Mouse (Mus musculus): ENCODE results near the gene Ptpn11. TPM values are rescaled to one million over a fixed set of nuclear protein-coding genes. Genes with fewer than 3 reads are reported as not detected.

Gene Ptpn11
- total RNA-seq, 1 experiment from 2014 or later, result 92.7 TPM

DNA sequence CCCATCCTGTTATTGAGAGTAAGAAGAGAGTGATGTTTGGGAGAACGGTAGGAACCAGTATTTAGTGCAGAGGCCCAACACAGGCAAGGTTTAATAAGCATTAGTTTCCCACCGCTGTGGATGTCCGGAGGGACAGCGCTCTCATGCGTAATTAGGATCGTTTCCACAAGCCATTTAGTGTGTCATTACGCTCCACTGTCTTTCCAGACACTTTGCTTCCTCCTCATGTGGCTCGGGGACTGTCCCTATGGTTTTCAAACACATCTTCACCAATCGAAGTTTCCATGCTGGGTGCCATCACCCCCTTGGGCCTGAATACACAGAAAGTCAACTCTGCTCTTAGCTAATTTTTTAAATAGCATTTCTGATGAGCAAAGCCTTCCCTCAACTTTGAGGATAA, 7.9 kb downstream of the Ptpn11 start:
- DNase-seq, result no peak

DNA sequence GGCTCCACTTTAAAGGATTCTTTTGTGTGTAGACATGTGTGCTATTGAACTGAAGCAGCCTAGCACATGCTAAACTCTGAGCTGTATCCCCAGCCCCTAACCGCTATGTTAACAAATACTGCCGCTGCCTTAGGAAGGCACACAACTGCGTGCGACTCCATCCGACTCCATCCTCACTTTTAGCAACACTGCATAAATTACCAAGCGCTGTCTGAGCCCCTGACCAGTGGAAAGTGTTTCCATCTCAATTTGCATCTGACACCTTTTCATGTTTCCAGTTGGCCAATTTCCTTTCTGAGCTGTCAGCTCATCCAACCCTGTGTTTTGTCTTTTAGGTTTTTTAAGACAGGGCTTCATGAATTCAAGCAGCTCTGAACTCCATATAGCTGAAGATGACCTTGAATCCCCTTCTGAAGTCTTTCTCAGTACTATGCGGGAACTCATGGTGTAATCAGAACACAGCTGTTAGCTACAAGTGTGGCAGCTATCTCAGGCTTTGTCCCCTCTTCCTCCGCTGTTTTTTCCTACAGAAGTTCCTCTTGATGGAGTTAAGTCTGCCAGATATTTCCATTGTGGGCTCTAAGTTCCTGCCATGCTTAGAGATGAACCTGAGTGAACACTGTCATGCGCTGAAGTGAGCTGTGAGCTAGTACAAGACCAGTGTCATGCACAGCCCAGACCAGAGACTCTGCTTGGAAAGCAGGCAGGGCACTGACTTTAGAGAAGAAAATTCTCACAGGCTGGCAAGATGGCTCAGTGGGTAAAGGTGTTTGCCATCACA, 11.9 kb downstream of the Ptpn11 start:
- DNase-seq, result no peak

DNA sequence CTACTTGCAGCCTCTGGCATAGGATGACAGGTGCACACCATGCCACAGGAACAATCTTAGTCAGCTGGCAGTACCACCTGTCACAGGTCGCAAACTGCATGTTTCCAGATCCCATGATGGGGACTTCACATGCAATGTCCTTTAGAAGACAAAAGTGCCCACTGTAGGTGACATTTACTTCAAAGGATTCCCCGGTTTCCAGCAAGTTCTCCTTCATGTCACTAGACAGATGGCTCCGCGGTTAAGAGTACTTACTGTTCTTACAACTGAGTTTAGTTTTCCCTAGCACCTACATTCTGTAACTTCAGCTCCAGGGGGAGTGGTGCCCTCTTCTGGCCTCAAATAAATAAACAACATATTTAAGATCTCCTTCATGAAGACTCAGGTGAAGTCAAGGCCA, 18.4 kb downstream of the Ptpn11 start:
- no peak for DNase-seq

DNA sequence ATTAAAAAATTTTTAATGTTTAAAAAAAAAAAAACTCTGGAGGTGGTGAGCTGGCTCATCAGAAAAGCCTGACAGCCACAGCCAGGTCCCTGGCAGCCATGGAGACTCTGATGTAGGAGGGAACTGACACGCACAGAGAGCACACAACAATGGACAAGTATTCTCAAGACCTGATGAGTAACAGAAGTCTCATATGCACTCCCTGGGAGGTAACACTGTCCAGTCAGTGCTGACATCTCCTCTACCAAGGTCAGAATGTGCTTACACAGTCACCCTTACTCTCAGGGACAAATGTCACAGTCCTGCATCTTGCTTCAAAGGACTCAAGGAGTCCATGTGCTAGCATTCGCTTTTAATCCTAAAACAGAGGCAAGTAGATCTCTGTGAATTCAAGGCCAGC, 21.6 kb downstream of the Ptpn11 start:
- no peak for DNase-seq

DNA sequence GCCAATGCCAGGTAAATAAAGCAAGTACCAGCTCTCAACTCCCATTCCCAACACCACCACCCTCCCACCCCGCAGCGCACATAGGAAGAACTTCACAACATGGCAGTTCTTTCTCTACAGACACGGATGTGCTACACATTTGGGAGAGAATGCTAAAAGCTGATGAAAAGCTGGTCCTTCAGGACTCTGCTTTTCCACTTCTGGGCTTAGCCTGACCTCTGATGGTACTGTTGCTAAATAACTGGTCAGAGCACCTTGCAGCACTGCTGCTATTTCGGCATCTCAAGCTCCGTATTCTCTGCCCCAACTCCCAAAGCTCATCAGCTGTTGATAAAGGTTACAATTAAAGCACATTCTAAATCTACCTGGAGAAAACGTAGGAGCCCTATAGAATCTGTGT, 24.3 kb downstream of the Ptpn11 start:
- no peak for DNase-seq

DNA sequence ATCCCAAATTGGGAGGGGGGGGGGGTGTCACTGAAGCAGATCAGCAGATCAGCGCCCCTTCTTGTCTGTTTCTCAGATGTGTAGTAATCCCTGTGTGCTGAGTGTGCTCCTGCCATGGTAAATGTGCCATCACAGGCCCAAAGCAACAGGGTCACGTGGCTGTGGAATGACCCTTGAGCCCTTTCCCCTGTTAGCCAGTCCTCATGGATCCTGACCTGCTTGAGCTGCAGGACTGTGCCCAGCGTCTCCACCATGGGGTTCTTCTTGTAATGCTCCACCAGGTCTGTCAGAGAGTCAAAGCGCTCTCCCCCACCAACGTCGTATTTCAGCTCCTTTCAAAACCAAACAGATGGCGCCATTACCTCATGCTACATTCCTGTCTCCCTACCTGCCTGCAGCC, 28.3 kb downstream of the Ptpn11 start:
- no peak for DNase-seq

DNA sequence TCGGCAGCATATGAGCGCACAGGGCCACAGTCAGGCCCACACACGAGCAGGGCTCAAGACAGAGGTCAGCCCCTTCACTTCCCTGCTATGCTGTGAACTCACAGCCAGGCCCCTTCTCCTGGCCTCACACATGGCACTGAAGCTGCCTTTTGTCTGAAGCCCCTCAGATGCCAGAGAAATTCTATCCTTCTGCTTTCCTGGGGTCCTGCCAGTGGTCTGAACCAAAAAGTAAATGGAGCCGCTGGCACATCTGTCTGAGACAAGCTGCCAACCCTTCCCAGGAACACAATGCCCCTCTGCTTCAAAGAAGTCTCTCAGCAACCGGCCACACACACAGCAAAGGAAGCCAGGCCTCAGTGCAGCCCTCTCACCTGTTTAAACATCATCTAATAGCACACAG, 28.9 kb downstream of the Ptpn11 start:
- no peak for DNase-seq

DNA sequence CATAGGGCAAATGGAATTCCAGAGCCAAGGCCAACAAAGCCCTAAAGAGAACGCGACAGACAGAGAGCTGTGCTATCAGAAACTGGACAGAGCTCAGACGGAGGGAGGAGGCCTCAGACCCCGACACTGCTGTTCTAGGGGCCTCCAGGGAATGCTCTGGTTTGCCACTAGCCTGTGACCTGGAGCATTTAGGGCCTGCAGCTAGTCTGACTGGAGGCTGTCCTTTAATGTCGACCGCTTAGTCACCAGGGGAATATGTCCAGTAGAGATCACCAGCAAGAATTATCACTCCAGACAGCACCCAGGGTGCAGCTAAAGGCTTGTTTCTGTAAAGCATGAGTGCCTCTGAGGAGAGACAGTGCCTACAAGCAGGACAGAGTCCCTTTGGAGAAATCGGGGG, 32.2 kb downstream of the Ptpn11 start:
- no peak for DNase-seq

DNA sequence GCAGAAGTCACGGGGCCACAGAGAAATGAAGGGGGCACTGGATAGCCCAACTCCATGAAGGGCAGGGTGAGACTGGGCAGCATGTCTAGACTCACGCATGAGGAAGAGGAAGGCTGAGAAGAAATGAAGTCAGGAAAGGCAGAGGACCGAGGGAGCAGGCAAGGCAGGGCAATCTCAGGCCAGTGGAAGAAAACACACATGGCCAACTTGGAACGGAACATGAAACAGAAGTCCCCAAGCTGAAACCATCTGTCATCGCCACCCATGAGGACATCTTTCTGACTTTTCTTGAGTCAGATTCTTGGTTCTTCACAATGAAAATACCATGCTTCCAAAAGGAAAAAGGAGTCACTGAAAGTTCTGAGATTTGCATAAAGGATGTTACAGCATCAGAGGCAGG, 33.7 kb downstream of the Ptpn11 start:
- no peak for DNase-seq

DNA sequence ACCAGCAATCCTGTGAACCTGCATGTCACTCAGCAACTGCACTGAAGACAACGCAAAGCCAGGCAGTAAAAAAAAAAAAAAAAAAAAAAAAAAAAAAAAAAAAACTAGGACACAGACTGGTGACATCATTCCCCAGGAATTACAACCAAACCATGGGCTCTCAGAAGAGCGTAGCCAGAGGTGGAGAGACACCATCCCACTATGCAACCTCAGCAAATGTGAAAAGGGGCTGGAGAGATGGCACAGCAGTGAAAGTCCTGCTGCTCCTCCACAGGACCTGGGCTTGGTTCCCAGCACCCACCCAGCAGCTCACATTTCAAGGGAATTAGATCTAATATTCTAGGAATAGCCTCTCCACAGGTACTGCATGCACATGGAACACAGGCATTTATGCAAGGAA, 34.2 kb downstream of the Ptpn11 start:
- DNase-seq, result no peak

DNA sequence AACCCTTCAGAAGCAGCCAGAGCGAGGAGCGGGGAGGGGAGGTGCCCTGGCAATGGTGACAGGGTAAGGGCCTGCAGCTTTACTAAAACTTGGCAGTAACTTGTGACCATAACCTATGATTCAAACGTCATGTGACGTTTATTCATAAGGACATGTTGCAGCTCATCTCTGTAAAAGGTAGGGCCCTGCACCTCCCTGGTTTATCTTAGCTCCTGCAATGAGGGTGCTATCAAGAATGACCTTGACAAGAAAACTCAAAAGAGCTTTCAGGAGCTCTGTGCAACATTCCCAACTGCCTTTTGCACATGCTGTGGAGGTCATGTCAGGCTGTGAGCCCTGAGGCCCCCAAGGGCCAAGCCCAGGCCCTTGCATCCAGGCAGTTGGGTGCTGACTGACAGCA, 35.1 kb downstream of the Ptpn11 start:
- DNase-seq, result no peak

DNA sequence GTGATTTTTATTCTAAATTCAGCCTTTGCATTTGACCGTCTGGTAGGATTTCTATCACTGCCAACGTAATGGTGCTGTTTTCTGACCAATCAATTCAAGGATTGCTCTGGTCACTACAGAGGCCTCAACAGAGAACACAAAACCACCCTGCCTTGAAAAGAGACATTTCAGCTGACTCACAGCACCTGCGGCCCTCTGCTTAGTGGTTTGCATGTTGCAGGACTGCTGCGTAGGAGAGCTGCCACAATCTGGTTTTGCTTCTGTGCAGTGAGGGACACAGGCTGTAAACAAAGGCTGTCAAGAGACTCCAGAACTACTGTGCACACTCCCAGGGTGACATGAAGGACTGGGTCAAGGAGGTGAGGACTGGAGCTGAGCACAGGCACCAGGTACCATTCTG, 40.5 kb downstream of the Ptpn11 start:
- DNase-seq, result no peak

DNA sequence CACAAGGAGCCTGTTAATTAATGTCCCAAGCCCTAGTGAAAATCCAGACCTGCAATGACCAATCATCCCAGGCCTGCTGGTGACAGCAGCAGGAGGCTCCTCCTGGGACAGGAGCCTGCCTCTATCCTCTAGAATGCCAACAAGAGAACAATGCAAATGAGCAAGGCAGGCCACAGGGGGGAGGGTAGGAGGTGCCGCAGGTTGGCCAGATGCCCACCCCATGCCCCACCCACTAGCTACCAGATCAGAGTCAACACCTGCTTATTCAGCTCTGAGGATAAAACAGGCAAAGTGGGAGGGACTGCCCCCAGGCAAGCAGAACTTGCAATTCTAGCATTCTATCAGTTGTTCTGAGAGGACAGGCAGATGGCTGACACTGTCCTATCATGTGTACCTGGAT, 42.0 kb downstream of the Ptpn11 start:
- no peak for DNase-seq

DNA sequence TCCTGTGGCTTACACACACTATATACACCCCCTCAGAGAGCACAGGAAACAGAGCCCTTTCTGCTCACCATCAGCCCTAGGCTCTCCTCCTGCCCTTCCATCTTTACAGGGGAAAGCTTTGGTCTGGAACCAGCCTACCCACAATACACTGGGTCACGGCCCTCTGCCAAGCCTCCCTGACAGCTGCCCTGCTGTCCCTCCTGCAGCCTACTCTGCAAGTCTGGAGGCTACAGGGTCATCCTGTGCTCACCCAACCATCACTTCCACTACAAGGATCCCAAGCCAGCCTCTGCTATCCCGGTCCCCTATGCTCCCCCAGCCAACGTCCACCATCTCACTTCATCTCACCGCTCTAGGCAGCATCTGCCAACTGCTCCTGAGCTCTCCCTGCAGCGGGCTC, 44.9 kb downstream of the Ptpn11 start:
- DNase-seq, result no peak

DNA sequence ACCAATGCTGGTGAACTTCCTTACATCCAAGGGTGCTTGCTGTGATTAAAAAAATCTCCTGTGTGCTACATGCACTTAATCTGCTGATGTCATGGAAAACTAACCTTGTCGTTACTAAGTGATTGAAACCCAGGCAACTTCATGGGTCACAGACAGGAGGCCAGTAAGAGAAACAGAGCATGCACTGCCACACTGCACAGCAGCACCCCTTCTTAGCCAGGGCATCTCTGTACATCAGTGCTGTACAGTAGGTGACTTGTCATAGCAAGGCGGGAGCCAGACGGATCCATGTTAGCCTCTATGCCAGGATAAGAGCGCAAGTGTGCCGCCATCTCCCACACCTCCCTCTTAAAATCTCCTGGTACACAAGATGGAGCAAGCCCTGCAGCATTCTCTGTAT, 45.6 kb downstream of the Ptpn11 start:
- no peak for DNase-seq

DNA sequence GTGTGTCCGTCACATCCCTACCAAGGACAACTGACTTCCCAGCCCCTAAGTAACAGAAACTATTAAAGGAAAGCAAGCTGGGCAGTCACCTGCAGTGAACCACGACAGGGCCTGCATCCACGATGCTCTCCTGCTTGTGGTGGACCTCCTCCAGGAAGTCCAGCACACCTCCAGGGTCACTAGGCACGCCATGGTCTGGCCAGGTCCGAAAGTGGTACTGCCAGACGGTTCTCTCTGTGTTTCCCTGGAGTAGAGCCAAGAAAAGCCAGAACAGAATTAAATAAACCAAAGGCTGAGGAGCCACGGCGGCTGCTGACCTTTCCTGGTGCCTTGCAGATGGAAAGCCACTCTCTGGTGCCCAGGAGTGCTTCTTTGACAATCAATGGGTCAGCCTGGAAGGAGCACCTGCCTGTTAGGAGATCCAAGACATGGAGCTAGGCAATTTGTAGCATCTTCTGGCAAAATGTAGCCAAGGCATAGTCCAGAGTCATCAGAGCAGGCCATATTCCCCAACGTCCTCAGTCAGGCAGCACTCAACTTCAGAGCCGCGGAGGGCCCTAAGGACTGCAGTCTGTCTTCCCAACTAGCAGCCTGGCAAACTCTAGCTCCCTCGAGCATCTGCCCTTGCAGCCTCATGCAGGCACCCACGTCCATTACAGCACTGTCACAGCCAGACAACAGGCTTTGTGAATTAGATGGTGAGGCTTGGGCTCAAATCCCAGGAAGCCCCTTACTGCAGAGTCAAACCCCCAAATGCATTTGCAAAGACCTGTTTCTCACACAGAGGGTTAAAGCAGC, 46.6 kb downstream of the Ptpn11 start:
- no peak for DNase-seq

DNA sequence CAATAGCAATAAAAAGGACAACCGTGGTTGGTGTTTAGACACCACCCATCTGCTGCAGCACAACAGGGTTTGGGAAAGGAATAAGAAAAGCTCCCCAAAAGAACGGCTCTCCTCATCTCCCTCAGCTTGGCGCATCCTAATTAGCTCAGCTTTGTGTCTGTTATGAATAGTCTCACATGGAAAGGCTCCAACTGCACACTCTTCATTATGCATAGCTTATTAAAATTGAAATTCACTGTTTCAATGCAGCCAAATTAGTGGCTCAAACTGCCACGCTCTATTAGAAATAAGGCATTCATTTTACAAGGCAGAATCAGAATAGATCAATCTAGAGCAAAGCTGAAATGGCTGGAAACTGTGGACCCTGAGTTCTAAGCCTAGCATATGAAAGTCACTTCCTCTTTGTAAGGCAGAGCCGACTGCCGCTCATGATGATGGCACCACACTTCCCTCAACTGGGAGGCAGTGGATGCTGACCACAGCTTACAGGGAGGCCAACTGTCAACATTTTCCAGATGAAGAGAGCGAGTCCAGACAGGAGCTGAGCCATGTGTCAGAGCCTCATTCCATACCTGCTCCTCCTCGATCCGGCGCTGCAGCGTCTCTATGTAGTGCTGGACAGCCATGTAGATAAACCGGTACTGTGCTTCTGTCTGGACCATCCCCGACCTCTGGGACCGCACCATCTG, 48.6 kb downstream of the Ptpn11 start:
- DNase-seq, result no peak

DNA sequence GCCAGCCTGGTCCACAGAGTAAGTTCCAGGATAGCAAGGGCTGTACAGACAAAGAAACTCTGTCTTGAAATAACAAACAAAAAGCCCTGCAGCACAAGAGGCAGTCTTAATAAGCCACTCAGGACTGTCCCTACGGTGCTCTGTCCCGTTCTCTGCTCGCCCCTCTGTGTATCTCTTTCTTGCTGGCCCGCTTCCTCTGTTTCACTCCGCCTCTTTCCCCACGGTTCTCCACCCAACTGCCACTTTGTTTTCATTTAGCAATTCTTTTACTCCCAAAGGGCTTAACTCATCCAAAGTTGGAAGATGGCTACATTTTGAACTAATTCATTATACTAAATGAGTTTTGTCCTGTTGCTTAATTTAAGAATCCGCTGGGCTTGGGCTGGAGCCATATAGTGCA, 50.9 kb downstream of the Ptpn11 start:
- DNase-seq, result no peak

DNA sequence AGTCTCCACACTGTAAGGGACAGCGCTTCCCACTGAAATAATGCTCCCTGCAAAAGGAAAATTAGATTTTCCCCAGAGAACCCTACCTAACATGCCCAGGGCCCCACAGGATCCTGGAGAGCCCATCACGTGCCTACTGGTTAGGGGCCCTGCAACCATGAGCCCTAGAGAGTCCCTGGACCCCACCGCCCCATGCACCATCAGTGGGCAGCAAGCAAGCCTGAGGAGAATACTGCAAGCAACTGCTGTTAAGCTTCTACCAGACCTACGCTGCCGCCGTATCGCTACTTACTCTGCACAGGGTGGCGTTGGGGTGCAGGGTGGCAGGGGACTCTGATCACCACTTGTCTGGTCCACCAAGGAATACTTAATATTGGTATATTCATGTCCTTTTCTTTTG, 54.1 kb downstream of the Ptpn11 start:
- no peak for DNase-seq

DNA sequence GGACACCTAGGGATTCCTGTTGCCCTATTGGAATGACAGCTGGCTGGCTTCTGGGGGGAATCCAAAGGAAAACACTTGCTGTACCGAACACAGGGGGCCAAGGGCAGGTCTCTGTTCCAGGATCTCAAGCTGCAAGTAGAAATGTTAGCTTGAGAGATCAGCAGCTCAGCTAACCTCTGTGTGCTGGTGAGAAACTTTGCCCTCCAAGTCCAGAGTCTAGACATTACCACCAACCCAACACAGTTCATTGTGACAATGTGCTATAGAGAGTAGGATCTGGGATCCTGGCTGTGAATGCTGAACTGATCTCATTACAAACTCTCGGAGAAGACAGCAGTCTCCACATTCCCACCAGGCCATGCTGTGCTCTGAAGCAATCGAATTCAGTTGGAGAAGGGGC, 59.4 kb downstream of the Ptpn11 start:
- no peak for DNase-seq

DNA sequence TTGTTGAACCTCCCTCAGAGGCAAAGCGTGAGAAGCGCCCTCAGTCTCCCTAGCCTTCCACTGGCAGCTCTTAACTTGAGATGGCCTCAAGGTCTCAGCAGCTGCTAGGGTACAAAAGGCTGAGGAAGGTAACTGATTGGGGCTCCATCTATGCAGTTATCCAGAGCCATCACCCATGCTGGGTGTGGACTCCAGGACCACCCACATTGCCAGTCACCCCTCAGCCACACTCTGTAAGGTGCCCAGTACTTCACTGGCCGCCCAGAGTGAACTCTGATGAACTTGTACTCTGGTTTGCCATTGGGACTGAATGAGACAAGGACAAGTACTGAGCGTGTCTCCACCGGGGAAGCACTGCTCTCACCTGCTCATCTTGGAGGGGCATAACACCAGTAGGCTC, 61.9 kb downstream of the Ptpn11 start:
- DNase-seq, result no peak

DNA sequence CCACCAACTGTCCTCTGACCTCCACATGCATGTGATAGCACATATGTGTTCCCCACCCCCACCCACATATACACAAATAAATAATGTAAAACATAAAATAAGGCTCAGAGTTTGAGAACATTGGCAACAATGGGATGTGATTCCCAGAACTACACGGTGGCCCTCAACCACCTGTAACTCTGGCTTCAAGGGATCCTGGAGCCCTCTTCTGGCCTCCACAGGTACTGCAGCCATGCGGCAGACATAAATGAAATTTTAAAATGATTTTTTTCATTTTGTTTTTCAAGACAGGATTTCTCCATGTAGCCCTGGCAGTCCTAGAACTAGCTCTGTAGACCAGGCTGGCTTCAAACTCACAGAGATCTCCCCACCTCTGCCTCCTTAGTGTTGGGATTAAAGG, 65.1 kb downstream of the Ptpn11 start:
- no peak for DNase-seq

DNA sequence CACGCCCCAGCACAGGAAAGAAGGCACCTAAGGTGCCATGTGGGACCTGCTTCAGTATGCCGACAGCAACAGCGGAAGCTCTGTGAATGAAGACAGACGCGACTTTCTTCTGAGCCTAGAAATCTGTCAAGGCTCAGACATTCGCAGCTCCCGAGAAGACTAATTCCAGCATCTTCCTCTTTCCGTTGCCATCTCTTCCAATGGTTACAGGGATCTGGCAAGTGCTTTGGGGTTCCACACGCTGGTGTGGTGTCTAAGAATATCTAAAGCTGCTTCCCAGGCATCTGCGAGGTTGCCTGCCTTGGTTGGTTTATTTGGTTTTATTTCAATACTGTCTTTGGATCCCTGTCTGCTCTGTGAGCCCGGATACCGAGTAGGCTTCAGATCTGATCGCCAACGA, 65.6 kb downstream of the Ptpn11 start:
- no peak for DNase-seq
